Mouse (Mus musculus) Patski (cell line): ENCODE measurements at regions not wholly inside any gene's neighbourhood (a gene's known extent, or its start where the extent isn't known, plus 50 kb on each side); places are given as distances from the start of the nearest gene placed in this dataset.

Experiments
- ATAC-seq: fragments of 100-300 bp; one replicate; pipeline ENCODE4 v1.8.0; 2021
- CTCF ChIA-PET: fragments of 350-600 bp; sonication (Branson Sonifier 250); formaldehyde crosslinking; loops from one replicate; lab custom pipeline; 2022; ENCODE audit warnings: inconsistent platforms; lab: Charles Lee
- POLR2A ChIA-PET: fragments of 350-600 bp; sonication (Branson Sonifier 250); formaldehyde crosslinking; loops from one replicate; lab custom pipeline; 2022; ENCODE audit warnings: antibody characterized with exemption, inconsistent platforms; lab: Charles Lee
- DNase-seq: peaks from one replicate; pipeline ENCODE4 v3.0.0-alpha.2; 2011; ENCODE audit warnings: low read depth, low spot score
- H3K27me3 ChIP-seq: fragments of 371-371 bp; one replicate; pipeline ENCODE4 v1.5.1; 2021
- CTCF ChIP-seq: fragments of 100-300 bp; IDR thresholded peaks from one replicate; pipeline ENCODE4 v1.5.1; 2021
- in situ Hi-C: fragments of 300-500 bp; cut with MboI; formaldehyde crosslinking; loops from 3 replicates; pipeline ENCODE4 v1.11.1; 2018; ENCODE audit warnings: low pct_unique_long_range_greater_than_20kb, mixed read lengths

- CTCF ChIA-PET, result no interaction called here
- in situ Hi-C loops, result no loop called here
- POLR2A ChIA-PET, result no interaction called here
- ATAC-seq, result no peak
- no peak for DNase-seq
- no peak for TF ChIP-seq CTCF
- no peaks in the 10 kb centered on the region for H3K27me3 ChIP-seq
These were observed 310.0 kb upstream of the Magi2 start for GRCm38 (mm10) chr5:18916688-18917285.

GRCm38 (mm10) chr5:18953875-18954474 is 272.9 kb upstream of the Magi2 start:
- in situ Hi-C loops, result no loop called here
- TF ChIP-seq CTCF, result no peak
- DNase-seq, result no peak
- H3K27me3 ChIP-seq, result peaks cover 3% of the 10 kb centered on the region
- ChIA-PET POLR2A (no interaction called here), CTCF (interaction anchor here (1.4 kb wide), 1 partner anchor 13 kb away, joined by 5 read pairs; no protein-coding TSS in a partner anchor)
- no peak for ATAC-seq
